Mouse (Mus musculus) c-Kit-positive CD71-negative TER-119-negative erythroid progenitor cells, embryonic 14.5 days (primary cell): ENCODE measurements around the gene Nme8.

ENCODE experiments used
- DNase-seq: peaks from one replicate; pipeline ENCODE4 v3.0.0-alpha.2; 2013; ENCODE audit warnings: low read depth

Nme8 gene

DNA sequence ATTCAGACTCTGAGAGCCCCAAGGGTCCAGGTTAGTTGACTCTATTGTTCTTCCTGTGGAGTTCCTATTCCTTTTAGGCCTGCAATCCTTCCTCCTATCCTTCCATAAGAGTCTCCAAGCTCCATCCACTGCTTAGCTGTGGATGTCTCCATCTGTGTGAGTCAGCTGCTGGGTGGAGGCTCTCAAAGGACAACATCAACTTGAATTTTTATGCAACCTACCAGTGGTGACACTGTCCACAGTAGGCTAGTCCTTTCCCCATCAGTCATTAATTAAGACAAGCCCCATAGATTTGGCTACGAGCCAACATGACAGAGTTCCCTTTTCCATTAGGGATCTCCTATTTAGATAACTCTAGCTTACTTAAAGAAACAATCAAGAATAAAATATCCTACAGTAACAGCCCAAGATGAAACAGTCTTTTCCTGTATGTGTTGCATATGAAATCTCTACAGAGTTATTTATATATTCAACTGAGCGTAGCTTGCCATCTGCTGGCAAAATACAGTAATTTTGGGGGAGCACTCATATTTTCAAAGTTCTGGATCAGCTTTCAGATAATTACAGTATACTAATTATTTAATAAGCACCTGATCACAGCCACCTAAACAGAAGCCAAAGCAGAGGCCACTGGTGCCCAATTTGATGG is 57.3 kb downstream of the Nme8 start:
- no peak for DNase-seq

DNA sequence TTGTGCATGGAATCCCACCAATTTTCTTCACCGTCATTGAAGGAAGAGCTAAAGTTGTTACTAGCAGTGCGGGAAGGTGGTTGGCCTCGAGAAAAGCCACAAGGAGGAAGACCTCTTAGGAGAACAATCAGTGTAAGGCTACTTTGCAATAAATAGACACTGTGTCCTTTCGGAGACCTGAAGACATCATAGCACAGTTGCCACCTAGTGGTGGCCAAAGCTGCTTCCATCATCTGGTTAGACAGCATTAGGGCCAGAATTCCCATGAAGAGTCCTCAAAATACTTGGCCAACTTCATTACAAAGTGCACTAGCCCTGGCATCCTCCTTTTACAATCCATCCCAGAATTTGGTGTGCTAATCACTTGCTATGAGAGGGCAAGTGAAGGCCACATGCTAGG is 61.5 kb downstream of the Nme8 start:
- no peak for DNase-seq

DNA sequence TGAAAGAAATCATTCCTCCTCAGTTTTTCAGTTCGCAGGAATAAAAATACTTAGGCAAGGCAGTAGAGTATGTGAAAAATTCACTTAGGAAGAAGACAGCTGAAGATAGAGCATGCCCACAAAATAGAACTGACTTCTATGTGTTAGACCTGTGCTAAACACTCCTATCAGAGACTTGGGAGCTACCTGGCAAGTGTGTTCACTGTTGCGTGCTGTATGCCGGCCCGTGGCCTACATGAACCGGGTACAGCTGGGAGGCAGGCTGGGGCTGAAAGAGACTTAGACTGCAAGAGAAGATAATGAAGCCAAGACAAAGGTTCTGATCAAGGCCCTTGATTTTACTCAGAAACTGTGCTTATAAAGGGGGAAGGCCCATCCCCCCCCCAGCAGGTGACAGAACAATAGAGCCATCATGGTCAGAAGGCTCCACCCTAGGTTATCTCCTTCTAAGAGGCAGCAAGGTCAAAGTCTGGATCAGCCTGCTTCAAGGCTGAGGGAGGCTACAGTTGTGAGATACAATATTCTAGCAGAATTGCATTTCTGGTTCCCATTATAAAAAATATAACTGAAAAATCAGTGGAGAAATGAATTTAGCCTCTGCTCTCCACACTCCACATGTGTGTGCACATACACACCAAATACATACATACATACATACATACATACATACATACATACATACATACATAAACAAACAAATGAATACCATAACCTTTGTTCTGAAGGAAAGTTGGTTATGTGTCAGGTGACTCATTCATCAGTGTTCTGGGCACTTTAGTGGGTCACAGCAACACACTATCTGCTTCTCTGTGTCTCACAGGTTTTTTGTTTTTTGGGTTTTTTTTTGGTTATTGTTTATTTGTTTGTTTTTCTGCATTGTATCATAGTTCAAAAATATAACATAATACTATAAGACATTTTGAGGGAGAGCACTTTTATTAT is 66.6 kb downstream of the Nme8 start:
- DNase-seq: no peak

DNA sequence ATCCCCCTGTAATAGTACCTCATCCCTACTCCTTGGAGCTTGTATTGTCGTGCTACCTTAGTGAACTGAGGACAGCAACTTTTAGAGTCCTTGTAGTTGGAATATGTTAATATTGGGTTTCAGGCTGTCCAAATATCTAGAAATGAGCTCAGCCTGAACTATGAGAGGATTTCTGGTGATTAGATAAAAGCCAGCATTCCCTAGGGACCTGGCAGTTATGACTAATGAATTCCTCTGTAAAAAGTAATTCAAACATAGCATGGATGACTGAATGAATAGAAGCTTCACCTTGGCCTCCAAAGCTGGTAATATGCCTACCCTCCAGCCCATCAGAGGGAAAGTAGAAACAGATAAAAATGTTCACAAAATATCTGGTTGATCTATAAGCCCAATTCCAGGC is 71.1 kb downstream of the Nme8 start:
- DNase-seq: no peak

DNA sequence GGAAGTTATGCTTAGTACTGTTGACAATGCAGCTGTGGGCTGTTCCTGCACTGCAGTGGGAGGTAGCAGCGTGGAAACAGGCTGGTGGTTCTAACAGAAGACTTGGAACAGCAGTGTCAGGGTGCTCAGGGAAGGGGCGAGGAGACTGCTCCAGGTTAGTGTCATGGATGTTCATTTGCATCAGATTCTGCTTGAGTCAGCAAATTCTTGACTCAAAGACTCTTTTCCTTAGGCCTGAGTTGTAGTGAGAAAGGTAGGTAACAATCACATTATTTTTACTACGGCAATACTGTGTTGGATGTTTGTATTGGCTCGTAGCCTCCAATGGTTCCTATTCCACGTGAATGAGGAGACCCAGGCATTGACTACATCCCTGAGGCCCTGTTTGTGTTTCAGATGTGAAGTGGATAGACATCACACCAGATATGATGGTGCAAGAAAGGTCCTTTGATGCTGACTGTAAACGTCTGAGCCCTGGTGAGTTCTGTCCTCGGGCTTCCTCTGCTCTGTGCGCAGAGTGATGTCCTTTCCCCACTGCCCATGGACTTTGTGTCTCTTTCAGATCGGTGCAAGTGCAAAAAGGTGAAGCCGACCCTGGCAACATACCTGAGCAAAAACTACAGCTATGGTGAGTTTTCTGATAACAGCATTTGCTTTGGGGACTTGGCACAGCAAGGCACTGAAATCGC is 72.8 kb downstream of the Nme8 start:
- DNase-seq: no peak

DNA sequence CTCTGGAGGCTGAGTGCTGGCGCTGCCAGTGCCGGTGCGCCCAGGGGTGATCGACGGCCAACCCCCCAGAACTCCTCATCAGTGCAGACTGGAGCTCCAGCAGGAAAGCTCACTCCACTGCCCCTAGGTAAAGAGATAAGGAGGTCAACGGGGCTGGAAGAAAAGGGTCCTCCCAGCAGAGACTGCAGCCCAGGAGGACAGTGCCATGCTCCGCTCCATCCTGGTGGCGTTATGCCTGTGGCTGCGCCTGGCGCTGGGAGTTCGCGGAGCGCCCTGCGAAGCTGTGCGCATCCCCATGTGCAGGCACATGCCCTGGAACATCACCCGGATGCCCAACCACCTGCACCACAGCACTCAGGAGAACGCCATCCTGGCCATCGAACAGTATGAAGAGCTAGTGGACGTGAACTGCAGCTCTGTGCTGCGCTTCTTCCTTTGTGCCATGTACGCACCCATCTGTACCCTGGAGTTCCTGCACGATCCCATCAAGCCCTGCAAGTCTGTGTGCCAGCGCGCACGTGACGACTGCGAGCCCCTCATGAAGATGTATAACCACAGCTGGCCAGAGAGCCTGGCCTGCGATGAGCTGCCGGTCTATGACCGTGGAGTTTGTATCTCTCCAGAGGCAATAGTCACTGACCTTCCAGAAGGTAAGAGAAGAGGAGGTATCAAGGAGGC is 74.2 kb downstream of the Nme8 start:
- no peak for DNase-seq

DNA sequence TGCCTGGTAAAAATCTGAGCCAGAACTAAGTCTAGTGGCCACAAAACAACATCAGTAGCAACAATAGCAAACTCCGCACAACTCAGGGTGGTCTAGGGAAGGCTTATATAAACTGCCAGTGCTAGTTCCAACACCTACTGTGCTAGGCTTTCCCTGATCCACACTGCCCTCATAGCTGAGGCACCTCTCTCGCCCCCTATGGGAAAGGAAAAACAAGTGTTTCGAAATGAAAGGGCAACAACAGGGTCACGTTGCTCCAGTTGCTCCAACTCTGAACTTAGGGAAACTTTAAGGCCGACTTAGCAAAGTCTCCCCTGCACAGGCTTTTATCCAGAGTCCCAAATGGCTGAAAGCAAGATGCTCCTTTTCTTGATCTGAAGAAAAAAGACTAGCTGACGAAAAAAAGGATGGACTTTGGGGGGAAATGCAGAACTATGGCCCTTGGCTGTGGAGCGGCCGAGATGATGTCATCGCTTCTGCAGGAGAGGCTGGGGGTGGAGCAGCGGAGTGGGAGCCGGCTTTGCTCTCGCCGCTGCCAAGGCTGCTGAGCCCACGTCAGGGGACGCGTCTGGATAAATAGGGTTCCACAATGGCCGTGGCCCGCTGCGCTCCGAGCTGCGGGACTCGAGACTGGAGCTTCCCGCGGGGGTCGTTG is 74.9 kb downstream of the Nme8 start, which contains the start of gene Sfrp4:
Gene Sfrp4 (plus strand): TSS at position 532 of the 655 bp plus-strand sequence.
- DNase-seq: peak; percentile 18

DNA sequence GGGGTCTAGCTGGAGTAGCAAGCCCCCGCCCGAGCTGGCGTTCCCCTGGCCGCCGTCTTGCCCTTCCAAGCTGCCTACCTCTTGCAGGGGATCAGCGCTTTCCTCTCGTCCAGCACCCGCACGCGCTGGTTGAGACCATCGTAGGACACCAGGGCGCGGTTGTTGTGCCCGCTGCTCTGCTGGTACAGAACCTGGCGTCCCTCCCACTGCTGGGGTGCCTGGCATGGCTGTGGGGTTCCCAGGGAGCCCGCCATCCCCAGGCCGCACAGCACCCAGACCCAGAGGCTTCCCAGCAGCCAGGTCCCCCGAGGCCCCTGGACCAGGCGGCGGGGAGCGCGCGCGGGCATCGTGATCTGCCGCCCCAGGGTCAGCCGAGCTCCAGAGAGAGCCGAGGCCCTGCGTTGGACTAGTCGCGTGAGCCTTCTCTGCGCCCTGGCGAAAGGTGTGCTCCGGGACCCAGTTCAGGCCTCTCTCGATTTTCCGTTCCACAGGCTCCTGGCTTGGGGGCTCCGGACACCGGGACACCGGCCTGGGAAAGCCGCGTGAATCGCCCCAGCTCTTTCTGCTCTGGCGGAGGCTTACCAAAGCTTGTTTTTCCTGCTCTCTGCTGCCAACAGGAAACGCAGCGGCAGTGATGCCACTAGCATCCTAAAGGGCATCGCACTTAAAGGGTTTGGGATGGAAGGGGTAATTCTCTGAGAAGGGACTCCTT is 78.2 kb downstream of the Nme8 start, which contains the start of gene Epdr1:
Gene Epdr1 (minus strand): TSS at position 712 of the 712 bp plus-strand sequence.
- DNase-seq: peak; percentile 37

DNA sequence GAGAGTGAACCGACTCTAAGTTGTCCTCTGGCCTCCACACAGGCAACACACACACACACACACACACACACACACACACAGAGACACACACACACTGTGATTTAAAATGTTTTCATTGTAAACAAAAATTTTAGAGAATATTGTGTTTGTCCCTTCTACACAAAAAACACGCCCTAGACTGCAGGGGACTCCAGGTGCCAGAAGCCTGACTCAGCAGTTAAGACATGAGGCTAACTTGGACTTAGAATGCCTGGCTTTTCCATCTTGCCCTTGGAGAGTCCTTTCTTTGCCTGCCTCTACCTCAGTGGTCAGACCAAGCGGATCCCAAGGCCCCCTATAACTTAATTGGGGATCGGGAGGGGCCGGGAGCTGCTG is 78.8 kb downstream of the Nme8 start:
- no peak for DNase-seq

DNA sequence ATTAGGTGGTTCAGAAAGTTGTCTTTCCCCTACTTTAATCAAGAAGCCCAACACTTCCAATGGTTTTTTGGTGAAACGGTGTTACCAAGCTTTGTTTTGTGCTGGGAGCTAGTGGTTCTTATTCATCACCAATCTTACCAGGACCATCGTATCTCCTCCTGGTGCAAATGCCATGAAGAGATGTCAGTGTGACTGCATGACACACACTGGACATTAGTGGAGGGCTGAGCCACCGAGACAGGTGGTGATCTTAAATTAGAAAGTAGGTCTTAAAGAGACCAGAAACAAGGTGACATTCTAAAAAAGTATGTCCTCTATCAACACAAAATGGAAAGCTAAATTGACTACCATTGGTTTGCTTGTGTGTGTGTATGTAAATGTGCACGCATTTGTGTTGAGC is 79.5 kb downstream of the Nme8 start:
- DNase-seq: no peak

DNA sequence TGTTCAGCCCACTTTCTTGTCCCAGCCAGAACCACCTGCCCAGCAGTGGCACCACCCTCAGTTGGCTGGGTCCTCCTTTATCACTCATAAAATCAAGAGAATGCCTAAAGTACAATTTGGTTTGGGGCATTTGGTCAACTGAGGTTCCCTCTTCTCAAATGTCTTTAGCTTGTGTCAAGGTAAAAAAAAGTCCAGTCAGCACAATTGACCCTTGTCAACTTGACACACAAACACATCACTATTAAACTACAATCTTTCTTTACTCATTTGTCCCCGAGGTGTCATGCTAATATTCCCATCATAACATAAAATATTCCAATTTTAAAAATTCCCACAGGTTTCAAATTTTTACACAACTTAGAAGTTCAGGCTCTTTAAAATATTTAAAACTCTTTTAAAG is 83.3 kb downstream of the Nme8 start:
- DNase-seq: no peak

DNA sequence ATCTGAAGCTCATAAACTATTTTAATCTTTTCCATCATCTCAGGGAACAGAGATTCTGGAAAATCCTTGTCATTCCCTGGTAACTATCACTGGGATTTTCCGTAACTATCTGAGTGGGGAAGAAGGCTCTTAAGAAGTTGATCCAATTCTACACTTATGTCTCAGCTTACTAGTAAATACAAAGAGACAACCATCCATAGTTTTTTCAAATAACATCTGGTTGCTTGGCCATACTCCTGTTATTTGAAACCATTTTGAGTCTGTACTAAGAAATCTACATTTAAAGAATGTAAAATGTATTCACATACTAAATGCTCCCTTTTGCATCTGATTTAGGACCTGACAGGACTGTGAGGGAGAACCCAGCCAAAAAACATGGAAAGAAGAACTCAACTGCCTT is 84.2 kb downstream of the Nme8 start:
- DNase-seq: no peak

DNA sequence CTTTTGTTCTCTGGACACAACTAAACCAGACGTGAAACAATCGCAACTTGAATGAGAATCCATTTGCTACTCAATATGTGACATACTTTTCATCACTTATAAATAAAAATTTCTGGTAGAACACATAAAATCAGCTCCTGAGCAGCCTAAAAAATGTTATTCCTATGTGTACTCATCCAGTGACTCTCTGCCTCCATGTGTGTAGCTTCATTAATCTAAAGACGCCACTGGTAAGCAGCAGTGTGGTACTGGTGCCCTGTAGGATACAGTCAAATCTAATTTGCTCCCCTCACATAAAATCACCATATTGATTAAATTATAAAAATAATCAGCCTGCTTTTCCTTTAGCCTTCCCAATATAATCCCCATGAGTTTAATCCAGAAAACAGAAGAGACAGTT is 84.6 kb downstream of the Nme8 start:
- no peak for DNase-seq

DNA sequence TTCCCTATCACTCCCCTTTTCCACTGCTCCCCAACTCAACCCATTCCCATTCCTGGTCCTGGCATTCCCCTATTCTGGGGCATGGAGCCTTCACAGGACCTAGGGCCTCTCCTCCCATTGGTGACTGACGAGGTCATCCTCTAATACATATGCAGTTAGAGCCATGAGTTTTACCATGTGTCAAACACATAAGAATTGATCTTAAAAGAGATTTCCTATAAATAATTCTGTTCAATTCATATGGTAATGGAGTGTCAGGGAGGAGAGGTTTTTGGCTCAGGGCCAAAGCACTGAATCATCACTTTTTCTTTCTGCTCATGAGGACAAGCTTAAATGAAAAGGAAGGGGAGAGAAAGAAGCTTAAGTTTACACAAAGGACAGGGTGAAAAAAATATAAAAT is 85.2 kb downstream of the Nme8 start:
- no peak for DNase-seq

DNA sequence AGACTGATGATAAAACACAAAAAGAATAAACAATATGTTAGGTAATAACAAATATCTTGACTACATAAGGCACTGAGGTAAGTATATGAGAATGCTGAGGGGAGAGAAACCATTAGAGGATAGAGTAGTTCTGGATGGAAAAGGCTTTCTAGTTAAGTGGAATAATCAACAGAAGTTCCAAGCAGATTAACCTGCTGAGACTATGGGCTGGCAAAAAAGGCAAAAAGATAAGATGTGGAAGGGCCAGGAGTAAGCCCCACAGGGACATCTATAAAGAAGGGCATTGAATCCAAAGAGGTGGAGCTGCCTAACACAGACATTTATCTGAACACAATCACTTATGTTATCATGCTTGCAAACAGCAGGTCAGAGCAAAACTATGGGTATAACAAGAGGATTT is 89.5 kb downstream of the Nme8 start:
- DNase-seq: no peak

DNA sequence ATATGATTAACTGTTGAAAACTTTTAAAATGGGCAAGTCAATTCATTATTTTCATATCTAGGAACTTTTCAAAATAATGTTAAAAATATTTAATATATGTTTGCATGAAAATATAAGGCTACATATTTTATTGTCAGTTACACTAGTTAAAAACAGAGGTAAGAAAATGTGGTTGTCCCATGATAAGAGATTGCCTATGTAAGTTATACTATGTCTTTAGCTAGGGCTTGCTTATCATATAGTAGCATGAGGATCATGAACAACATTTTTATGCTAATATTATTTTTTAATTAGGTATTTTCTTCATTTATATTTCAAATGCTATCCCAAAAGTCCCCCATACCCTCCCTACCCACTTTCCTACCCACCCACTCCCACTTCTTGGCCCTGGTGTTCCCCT is 92.7 kb downstream of the Nme8 start:
- DNase-seq: no peak

DNA sequence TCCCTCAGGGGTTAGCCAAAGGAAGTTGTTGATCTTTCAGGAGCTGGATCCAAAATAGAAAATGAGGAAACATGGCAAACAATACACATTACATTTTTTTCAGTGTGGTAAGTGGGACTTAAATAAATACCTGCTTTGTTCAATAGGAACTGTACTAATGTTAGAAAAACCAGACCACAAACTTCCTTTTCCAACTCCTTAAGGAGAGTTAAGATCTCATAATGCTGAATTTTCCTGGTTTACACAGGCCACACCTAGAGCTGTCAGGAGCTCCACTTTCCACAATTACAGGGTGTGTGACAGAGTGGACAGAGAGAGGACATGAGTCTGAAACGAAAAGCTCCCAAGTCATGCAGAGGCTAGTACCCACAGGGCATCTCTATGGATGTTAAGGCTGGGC is 93.9 kb downstream of the Nme8 start:
- no peak for DNase-seq

DNA sequence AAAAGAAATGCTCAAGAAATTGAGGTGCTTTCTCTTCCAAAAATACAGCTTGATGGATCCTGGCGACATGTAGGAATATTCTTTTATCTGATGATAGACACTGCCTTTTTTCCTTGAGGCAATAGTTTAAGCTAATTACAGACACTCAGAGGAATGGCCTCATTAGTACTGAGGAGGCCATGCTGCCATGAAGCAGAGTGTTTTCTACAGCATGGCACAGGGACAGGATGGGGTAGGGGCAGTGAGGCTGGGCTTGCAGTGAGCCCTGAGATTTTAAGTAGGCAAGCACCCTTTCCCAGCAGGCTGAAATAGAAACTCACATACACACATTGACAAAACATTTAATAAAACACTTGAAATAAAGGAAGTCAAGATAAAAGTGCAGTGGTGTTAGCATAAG is 95.1 kb downstream of the Nme8 start:
- no peak for DNase-seq

DNA sequence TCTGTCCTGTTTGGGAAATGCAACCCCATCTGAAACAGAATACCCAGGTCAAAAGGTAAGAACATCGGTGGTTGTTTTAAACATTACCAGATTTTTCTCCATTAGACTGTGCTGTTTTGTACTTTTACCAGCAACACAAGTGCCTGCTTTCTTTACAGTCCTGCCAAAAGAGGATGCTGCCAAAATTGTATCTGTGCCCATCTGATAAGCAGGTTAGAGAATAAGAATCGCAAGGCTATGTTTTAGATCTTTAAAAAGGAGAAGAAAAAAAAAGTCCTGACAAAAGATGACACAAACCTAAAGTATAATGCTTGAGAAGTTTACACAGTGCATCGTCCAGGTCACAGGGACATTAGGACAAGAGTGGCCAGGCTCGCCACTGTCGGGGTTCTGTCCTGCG is 98.4 kb downstream of the Nme8 start:
- no peak for DNase-seq

DNA sequence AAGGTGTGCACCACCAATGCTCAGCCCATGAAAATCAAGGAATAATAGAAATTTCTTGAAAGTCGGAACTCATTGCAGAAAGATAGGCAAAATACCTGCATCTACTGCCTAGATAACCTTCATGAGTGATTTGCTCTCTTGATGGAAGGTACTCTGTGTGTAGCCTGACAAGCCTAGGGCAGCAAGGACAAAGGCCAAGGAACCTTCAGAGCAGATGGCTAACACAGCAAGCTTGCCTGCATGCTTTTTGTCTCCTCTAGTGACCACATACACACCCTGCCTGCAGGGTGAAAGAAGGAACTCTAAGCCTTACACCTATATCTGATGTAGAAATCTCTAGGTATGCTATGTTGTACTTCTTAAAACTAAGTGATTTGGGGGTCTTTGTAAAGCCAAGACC is 102.5 kb downstream of the Nme8 start:
- no peak for DNase-seq
